Mouse (Mus musculus): ENCODE measurements around the gene Slc22a13.
"Not testable (repeated sequence)": the region's sequence is repeated elsewhere in the genome, so short reads cannot be mapped to it uniquely, and the experiment has no call there.

Slc22a13 gene

DNA sequence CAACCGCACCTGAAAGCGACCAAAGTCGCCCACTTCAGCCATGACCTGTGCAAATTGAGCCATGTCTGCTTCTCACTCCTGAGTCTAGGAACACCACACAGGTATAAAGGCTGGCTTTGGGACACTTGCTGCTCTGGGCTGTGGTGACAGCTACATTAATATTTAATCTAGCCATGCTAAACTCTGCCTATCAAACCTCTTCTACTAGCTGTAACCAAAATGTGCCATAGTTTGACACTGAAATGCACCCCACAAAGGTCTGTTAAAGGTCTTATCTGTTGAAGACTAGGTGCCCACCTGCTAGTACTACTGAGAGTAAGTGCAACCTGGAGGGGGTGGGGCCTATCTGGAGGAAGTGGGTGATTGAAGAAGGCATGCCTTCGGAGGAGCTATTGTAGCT is at the start of gene Slc22a13:
TSS of gene Slc22a13 (minus strand) at position 101 of the 400 bp plus-strand sequence.
- no peak for DNase-seq (ENCODE audit: low spot score)

- DNase-seq (ENCODE audit: low spot score): no peak
These were observed 49.2 kb upstream of the Slc22a13 start for GRCm38 (mm10) chr9:119258128-119258527.

DNA sequence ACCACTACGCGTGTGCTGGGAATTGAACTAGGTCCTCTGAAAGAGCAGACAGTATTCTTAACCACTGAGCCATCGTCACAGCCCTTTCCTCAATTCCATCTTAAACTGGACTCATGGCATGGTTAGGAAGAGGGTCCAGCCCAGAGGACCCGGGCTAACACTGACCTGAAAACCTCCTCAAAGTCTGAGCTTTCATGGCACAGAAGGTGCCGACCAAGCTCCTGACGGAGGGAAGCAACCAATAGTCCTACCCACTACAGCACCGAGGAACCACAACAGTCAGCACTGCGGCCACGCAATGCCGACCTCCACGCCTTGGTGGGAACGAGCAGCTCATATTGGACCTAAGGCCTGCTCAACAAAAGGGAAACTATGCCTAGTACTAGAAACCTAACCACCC is 47.3 kb upstream of the Slc22a13 start:
- no peak for DNase-seq (ENCODE audit: low spot score)

- DNase-seq (ENCODE audit: low spot score): no peak
These were observed 46.2 kb upstream of the Slc22a13 start for GRCm38 (mm10) chr9:119255096-119255495.

GRCm38 (mm10) chr9:119254187-119254586 is 45.3 kb upstream of the Slc22a13 start:
- DNase-seq (ENCODE audit: low spot score): no peak

DNA sequence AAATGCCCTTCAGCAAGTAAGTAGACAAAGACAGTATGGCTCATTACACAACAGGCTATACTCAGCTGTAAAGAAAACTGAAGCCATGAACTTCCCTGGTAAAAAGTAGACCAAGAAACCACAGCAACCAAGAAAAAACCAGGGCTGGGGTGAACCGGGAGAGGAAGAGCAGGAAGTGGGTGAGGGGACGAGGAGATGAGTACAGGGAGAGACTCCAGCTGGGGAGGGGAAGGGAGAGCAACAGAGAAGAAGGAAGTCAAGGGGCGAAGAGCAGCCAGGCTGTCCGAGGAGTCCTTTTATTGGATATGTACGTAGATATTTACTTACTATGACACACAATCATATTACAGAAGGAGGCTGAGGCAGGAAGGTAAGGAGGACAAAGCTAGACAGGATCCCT is 39.1 kb upstream of the Slc22a13 start:
- DNase-seq (ENCODE audit: low spot score): no peak

GRCm38 (mm10) chr9:119246826-119247225 is 37.9 kb upstream of the Slc22a13 start:
- DNase-seq (ENCODE audit: low spot score): no peak

DNA sequence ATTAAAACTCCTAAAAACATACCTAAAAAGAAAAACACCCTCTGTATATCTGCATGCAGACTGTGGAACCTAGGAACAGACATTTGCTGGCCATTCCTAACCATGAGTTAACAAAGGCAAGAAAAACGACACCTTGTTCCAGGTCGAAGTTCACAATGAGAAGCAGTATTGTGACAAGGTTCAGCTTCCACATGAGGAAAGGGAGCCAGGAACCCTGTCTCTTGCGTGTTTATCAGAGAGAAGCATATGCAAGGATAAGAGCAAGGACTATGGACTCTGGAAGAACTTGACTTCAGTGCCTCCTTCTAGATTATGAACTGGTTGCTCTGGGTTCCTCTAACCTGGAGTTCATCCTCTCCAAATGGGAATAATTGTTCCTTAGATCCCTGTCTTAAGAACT is 35.1 kb upstream of the Slc22a13 start:
- no peak for DNase-seq (ENCODE audit: low spot score)

GRCm38 (mm10) chr9:119241169-119241865 is 32.4 kb upstream of the Slc22a13 start:
- no peak for DNase-seq (ENCODE audit: low spot score)

DNA sequence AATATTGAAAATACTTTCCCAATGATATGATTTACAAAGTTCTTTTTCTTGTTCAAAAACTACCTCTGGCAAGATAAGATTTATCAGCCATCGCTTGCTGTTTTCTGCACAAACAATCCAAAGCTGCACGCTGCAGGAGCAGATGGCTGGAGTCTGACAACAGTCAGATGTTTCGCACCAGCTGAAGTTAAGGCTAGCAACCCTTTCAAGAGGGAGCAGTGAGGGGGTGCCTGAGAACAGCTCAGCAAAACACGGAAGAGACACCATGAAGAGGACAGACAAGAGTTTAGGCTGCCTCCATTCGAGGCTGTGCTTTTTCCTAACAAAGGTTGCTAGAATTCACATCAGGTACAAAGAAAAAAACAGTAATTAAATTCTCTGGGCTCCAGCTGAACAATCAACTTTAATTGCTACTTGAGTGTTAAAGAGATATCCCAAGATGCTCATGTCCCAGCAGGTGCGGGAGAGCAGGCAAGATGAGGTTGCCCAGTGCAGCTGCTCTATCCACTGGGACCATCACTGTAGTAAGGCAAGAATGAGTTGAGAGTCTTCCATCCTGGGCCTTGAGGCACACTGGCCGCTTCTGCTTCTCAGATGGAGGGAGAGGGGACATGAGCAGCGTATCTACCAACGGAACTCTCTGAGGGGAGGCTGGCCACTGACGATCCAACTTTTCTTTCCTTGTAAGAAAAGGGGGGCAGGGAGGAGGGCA is 31.5 kb upstream of the Slc22a13 start:
- no peak for DNase-seq (ENCODE audit: low spot score)

DNA sequence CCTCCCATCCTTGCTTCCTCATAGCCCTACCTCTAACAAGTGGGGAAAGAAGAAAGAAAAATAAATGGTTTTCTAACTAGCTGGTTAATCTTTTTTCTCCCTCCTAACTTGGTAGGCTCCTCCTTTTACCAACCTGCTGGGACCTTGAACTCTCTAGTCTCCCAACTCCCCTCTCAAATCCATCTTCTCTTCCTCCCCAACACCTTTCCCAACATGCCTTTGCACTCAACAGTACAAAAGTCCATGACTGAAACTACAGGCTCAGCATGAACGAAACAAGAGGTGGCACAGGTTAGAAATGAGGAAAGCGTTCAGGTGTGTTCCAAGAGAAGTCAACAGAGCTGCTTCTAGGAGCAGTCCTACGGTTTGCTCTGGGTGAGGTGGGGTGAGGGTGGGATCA is 30.4 kb upstream of the Slc22a13 start:
- DNase-seq (ENCODE audit: low spot score): no peak

GRCm38 (mm10) chr9:119238796-119239195 is 29.9 kb upstream of the Slc22a13 start:
- no peak for DNase-seq (ENCODE audit: low spot score)

GRCm38 (mm10) chr9:119231552-119231951 is 22.7 kb upstream of the Slc22a13 start:
- no peak for DNase-seq (ENCODE audit: low spot score)

DNA sequence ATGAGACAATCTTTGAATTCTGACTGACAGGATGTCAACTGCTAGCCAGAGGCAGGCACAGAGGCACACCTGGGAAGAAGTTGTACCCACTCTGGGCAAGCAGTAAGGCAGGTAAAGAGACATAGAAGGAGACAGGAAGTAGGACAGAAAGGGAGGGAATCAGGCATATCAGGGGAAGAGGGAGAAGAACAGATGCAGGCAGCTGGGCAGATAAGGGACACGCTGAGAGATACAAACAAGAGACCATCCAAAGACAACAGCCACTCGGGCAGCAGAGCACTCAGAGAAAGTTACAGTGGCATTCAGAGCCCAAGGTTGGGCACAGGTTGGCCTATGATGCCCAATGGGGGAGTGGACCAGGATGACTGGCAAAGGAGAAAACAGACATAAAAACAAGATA is 21.9 kb upstream of the Slc22a13 start:
- no peak for DNase-seq (ENCODE audit: low spot score)

- DNase-seq (ENCODE audit: low spot score): no peak
These were observed 11.4 kb upstream of the Slc22a13 start for GRCm38 (mm10) chr9:119220249-119220648.

- no peak for DNase-seq (ENCODE audit: low spot score)
These were observed 10.8 kb upstream of the Slc22a13 start for GRCm38 (mm10) chr9:119219667-119220066.

- DNase-seq (ENCODE audit: low spot score): not testable (repeated sequence)
These were observed 6.4 kb upstream of the Slc22a13 start for GRCm38 (mm10) chr9:119215341-119215740.

DNA sequence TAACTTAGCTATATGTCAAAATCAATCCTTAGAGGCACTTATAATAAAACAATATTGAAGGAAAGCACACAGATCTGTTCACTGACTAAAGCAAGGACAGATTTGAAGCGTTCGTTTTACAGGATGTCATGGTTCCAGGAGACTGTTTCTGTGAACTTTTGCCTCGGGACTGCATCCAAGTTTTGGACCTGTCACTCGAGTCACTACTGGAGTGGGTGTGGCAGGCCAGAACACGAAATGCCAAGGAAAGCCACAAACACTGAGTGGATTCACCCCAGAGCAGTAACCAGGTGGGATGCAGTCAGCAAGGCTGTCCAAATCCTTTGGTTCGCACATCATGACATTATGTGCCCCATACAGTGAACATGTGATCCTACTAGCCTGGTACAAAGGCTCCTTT is 5.7 kb upstream of the Slc22a13 start:
- DNase-seq (ENCODE audit: low spot score): no peak

DNA sequence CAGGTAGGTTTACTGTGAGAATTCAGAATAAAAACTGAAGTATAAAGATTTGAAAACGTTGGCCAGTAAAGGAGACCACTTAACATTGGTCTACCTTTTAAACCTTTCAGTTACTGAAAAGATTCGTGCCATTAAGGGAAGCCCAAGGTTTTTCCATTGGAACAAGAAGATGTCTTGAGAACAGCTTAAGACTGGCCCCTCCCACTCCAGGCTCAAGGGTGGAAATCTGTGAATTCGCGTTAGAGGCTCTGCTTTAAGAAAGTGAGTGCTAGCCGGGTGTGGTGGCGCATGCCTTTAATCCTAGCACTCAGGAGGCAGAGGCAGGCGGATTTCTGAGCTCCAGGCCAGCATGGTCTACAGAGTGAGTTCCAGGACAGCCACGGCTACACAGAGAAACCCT is 4.1 kb upstream of the Slc22a13 start:
- no peak for DNase-seq (ENCODE audit: low spot score)

- no peak for DNase-seq (ENCODE audit: low spot score)
These were observed 1.8 kb downstream of the Slc22a13 start for GRCm38 (mm10) chr9:119207113-119207512.

- no peak for DNase-seq (ENCODE audit: low spot score)
These were observed 2.2 kb downstream of the Slc22a13 start for GRCm38 (mm10) chr9:119206666-119207065.

GRCm38 (mm10) chr9:119205756-119206155 is 3.1 kb downstream of the Slc22a13 start:
- DNase-seq (ENCODE audit: low spot score): no peak

DNA sequence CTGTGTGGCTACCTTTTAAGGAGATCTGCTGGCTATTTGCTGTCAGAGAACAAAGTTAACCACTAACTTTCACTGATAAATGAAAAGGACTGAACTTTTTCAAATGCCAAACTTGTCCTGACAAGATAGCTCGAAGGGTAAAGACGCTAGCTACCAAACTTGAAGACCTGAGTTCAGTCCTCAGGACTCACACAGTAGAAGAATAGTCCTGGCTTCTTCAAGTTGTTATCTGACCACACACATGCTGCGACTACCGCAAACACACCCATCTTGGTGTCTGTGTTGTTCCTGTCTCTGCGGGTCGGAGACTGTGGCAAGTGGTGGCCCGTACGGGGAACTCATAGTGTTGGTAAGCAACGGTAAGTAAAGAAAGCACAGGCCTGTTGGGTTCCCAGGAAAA is 5.3 kb downstream of the Slc22a13 start:
- DNase-seq (ENCODE audit: low spot score): no peak

DNA sequence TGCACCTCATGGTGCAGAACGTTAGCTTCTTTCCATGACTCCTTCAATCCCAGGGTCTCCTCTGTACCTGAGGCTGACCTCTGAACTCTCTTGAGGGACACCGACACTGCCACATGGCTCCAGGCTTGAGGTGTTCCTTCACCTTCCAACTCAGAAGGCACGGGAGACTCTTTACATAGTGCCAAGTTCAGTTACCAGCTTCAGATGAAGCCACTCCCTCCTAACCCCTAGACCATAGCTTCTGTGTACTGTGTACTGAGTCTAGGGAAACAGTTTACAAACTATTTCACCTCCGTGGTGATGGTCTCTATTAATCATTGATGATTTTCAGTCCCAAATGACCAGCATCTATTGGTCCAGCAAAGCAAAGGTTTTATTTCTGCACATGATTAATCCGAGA is 7.2 kb downstream of the Slc22a13 start:
- DNase-seq (ENCODE audit: low spot score): no peak
